Mouse (Mus musculus): ENCODE results near the gene Sh2d4b. TPM values are rescaled to one million over a fixed set of nuclear protein-coding genes. Genes with fewer than 3 reads are reported as not detected.

The Sh2d4b gene
- polyA plus RNA-seq, 1 experiment from 2014 or later = 0.20 TPM

DNA sequence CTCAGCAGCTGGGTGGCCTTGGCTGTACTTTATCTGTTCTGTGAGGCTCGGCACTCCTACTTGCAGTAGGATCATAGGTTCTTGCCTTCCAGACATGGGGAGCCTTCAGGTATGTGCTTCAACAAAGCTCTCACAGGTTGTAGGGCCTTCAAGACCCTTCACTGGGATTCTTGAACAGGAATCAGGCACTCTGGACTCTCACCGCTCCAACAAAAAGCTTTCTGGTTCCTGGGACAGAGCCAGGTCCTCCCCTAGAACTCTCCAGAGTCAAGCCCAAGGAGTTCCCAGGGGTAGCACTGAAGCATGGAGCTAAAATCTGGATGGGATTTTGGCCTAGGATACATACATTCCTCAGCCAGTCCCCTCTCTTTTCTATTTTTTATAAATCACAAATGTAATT lies 3.9 kb downstream of the Sh2d4b start:
- Histone ChIP-seq H3K27me3 (no peaks in the 10 kb centered on the region), H3K4me2 (no peak overlapping the region), H3K9ac (no peak overlapping the region), H3K27ac (no peak overlapping the region), H3K36me3 (no peaks in the 10 kb centered on the region), H3K4me1 (replicated peaks) (peaks cover 46% of the 10 kb centered on the region), H3K4me3 (replicated peaks) (no peak overlapping the region), H3K9me3 (replicated peaks) (no peaks in the 10 kb centered on the region)
- ATAC-seq (ENCODE audit: low read depth) (no peak), DNase-seq (no peak)
- 62% methylated on average over 2 of the region's 2 CpGs for WGBS (ENCODE audit: insufficient replicate concordance)

DNA sequence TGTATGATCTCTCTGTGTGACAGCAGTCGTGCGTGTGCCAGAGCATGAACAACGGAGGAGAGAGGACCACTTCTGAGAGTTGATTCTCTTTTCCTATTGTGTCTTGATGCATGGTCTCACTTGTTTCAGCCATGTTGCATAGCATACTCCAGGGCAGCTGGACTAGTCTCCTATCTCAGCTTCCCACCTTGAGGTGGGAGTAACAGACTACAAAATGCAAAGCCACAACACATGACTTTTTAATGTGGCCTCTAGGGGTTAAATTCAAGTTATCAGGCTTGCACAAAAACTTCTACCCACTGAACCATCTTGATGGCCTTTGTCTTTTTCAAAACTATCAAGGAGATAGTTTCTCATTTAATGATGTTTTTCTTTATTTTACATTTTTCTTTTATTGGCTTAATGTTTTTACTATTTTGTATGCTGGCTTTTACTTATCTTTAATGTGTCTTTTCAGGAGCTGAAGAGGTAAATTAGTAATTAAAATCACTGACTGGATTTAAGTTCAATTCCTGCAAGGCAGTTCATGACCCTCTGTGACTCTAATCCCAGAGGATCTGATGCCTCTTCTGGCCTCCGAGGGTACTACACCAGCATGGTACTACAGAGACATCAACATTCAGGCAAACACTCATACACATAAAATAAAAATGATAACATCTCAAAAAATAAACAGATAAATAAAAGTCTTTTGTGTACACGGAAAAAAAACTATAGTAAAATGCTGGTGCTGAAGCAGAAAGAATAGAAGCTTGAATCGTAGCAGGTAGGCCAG lies 6.5 kb downstream of the Sh2d4b start:
- Histone ChIP-seq H3K9me3 (replicated peaks) (no peaks in the 10 kb centered on the region), H3K4me1 (replicated peaks) (peaks cover 31% of the 10 kb centered on the region), H3K27me3 (no peaks in the 10 kb centered on the region), H3K4me2 (no peak overlapping the region), H3K9ac (no peak overlapping the region), H3K4me3 (replicated peaks) (no peak overlapping the region), H3K36me3 (no peaks in the 10 kb centered on the region), H3K27ac (no peak overlapping the region)
- DNase-seq = no peak
- WGBS (ENCODE audit: insufficient replicate concordance) = 57% methylated on average over 6 of the region's 6 CpGs
- ATAC-seq (ENCODE audit: low read depth) = peak; percentile 74

DNA sequence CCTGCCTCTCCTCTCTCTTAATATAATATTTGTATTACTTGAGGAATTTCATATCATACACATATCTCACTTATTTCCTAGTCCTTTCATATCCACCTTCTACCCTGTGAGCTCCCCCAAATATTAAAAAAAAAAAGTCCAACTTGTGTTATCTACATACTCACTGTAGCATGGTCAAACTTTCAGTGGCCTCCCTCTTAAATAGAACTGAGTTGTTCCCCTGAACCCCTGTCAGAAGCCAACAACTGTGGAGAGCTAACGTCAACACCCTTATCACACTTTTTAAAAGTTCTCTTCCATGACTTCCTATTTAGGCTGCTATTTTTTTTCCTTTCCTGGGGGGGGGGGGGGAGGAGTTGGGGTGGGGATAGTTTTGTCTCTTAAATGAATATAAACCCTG lies 7.3 kb downstream of the Sh2d4b start:
- H3K36me3 ChIP-seq = no peaks in the 10 kb centered on the region
- H3K27me3 ChIP-seq = no peaks in the 10 kb centered on the region
- no peak overlapping the region for H3K4me2 ChIP-seq
- WGBS (ENCODE audit: insufficient replicate concordance) = 17% methylated on average over 1 of the region's 1 CpGs
- H3K27ac ChIP-seq = no peak overlapping the region
- no peaks in the 10 kb centered on the region for H3K9me3 ChIP-seq (replicated peaks)
- peaks cover 31% of the 10 kb centered on the region for H3K4me1 ChIP-seq (replicated peaks)
- no peak overlapping the region for H3K4me3 ChIP-seq (replicated peaks)
- DNase-seq (no peak), ATAC-seq (ENCODE audit: low read depth) (0 out of 2 replicates have a peak, but pooled peaks have one; percentile 34)
- H3K9ac ChIP-seq = no peak overlapping the region

DNA sequence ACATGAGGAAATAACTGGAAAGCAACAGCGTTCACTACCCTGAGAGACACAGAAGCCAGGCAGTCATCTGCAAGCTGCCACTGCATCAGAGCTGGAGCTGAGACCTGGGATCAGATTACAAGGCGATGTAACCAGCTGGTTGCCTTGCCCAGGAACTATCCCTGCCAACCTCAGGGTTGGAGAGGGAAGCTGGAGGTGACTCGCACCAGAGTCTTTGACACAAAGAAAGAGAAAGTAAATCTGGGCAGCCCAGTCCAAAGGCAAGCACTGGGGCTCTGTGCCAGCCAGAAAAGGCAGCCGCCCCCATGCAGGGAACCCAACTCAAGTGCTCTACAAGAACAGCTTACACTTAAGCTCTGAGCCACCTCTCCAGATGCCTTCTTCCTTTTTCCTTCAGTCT lies 7.8 kb downstream of the Sh2d4b start:
- Histone ChIP-seq H3K4me1 (replicated peaks) (peaks cover 31% of the 10 kb centered on the region), H3K27ac (no peak overlapping the region), H3K9me3 (replicated peaks) (no peaks in the 10 kb centered on the region), H3K4me3 (replicated peaks) (no peak overlapping the region), H3K27me3 (no peaks in the 10 kb centered on the region), H3K4me2 (no peak overlapping the region), H3K36me3 (no peaks in the 10 kb centered on the region), H3K9ac (no peak overlapping the region)
- DNase-seq (no peak), ATAC-seq (ENCODE audit: low read depth) (no peak)
- 40% methylated on average over 4 of the region's 4 CpGs for whole genome bisulfite sequencing (ENCODE audit: insufficient replicate concordance)

DNA sequence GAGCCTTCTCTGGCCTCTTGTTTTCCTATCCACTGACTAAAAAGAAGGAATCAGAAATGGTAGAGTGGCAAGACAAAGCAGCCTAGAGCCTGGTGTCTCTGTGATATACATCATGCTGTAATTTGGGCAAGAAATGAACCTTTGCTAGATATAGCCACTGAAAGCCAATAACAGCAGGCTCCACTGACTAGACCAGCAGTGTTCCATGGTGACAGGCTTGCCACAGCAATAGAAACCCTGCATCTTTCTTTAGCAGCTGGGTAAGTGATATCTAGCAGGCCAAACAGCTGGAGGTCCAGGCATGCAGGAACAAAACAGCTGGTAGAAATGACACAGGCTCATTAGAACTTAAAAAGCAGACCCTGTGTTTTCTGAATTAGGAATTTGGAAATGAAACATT lies 18.5 kb downstream of the Sh2d4b start:
- Histone ChIP-seq H3K27me3 (no peaks in the 10 kb centered on the region), H3K4me3 (replicated peaks) (no peak overlapping the region), H3K27ac (no peak overlapping the region), H3K4me1 (replicated peaks) (no peaks in the 10 kb centered on the region), H3K4me2 (no peak overlapping the region), H3K36me3 (no peaks in the 10 kb centered on the region), H3K9me3 (replicated peaks) (no peaks in the 10 kb centered on the region), H3K9ac (no peak overlapping the region)
- no peak for ATAC-seq (ENCODE audit: low read depth)
- no peak for DNase-seq

DNA sequence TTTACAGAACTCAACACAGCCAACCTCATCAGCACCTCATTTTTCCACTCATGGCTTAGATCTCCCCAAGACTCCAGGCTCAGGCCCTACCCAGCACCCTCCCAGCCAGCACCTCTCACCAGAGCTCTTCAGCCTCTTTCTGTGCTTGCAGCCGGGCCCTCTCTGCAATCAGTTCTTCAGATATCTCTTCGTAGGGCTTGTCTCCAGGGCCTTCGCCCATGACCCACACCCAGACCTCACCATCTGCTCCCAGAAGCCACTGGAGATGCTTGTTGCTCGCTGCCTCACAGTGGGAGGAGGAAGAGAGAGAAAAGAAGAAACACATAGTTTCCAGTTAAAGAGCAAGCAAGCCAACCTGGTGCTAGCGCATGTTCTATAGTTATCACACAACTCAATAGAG lies 19.1 kb downstream of the Sh2d4b start:
- no peaks in the 10 kb centered on the region for H3K4me1 ChIP-seq (replicated peaks)
- no peak overlapping the region for H3K27ac ChIP-seq
- no peak overlapping the region for H3K4me3 ChIP-seq (replicated peaks)
- H3K4me2 ChIP-seq = no peak overlapping the region
- no peaks in the 10 kb centered on the region for H3K9me3 ChIP-seq (replicated peaks)
- no peaks in the 10 kb centered on the region for H3K36me3 ChIP-seq
- H3K9ac ChIP-seq = no peak overlapping the region
- ATAC-seq (ENCODE audit: low read depth) = no peak; the same call in 1 of the 2 replicates
- no peaks in the 10 kb centered on the region for H3K27me3 ChIP-seq
- WGBS (ENCODE audit: insufficient replicate concordance) = 43% methylated on average over 5 of the region's 5 CpGs
- DNase-seq = no peak

DNA sequence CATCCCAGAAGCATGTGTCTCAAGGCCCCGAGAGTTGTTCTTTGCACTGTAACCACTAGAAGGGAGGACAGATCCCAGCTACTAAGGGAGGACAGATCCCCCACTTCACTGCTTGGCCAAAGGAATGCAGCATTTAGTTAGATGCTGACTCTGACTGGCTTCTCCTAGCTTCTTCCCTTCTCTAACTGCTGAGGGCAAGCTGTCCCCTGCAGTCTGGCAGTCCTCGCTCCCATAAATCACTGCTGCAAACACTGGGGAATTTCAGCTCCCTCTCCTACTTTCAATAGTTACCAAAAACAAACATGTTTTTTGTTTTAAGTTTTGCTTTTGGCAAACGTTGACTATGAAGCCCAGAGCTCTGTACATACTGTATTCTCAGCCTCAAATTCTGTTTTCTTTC lies 22.5 kb downstream of the Sh2d4b start:
- 57% methylated on average over 3 of the region's 3 CpGs for WGBS (ENCODE audit: insufficient replicate concordance)
- H3K4me3 ChIP-seq (replicated peaks) = no peak overlapping the region
- H3K27me3 ChIP-seq = no peaks in the 10 kb centered on the region
- no peaks in the 10 kb centered on the region for H3K4me1 ChIP-seq (replicated peaks)
- H3K9me3 ChIP-seq (replicated peaks) = no peaks in the 10 kb centered on the region
- no peak overlapping the region for H3K27ac ChIP-seq
- no peak overlapping the region for H3K9ac ChIP-seq
- H3K36me3 ChIP-seq = no peaks in the 10 kb centered on the region
- H3K4me2 ChIP-seq = no peak overlapping the region
- no peak for ATAC-seq (ENCODE audit: low read depth)
- no peak for DNase-seq

DNA sequence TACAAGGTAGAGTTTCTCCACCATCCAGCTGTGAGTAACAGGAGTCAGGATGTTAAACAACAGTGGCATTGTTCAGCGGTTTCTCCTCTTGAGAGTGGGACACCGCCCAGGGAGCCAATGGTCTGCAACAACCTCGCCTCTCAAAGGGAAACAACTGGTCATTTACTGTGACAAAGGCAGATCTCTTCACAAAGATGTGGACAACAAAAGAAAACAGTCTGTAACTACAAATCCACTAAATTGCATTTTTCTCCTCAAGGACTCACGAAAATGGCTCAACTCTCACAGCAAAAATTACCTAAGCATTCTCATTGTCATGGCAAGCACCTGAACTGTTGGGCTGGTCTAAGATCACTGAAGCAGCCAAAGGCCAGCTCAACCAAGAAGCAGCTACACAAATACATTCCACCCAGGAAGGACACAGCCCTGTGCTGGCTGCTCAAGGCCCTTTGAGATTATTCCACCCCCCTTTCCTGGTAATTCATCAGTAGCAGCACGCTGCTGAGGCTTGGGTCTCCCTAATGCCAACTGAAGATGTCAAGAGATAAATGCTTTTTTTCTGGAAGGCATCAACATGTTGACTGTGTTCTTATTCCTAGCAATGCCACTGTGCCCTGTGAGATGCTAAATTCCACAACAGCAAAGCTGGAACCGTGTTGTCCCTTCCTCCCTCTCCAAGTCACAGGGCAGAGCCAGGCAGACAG lies 28.1 kb downstream of the Sh2d4b start:
- ATAC-seq (ENCODE audit: low read depth) = no peak
- no peak overlapping the region for H3K9ac ChIP-seq
- no peak overlapping the region for H3K4me3 ChIP-seq (replicated peaks)
- no peaks in the 10 kb centered on the region for H3K27me3 ChIP-seq
- 73% methylated on average over 6 of the region's 6 CpGs for WGBS (ENCODE audit: insufficient replicate concordance)
- H3K4me2 ChIP-seq = no peak overlapping the region
- no peak overlapping the region for H3K27ac ChIP-seq
- peaks cover 16% of the 10 kb centered on the region for H3K4me1 ChIP-seq (replicated peaks)
- DNase-seq = no peak
- no peaks in the 10 kb centered on the region for H3K36me3 ChIP-seq
- H3K9me3 ChIP-seq (replicated peaks) = no peaks in the 10 kb centered on the region

DNA sequence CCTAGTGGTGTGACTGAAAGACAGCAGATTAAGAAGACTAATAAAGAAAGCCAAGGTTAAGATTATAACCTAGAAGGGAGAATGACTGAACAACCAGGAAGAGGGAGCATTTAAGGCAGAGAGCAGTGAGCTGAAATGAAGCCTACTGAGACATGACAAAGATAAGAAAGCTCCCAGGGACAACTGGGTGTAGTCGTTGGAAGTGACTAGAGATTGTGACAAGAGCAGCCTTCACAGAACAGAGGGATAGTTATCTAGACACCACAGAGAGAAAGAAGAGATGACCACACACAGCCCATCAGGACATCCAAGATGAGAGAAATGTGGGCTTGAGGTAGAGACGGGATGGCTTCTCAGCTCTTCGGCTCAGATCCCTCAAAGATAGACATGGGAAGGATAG lies 29.4 kb downstream of the Sh2d4b start:
- Histone ChIP-seq H3K36me3 (no peaks in the 10 kb centered on the region), H3K4me1 (replicated peaks) (peaks cover 16% of the 10 kb centered on the region), H3K9ac (no peak overlapping the region), H3K4me3 (replicated peaks) (no peak overlapping the region), H3K9me3 (replicated peaks) (no peaks in the 10 kb centered on the region), H3K4me2 (no peak overlapping the region), H3K27me3 (no peaks in the 10 kb centered on the region), H3K27ac (no peak overlapping the region)
- peak; percentile 9 for DNase-seq
- ATAC-seq (ENCODE audit: low read depth) = peak; percentile 89
- 21% methylated on average over 3 of the region's 3 CpGs for WGBS (ENCODE audit: insufficient replicate concordance)

DNA sequence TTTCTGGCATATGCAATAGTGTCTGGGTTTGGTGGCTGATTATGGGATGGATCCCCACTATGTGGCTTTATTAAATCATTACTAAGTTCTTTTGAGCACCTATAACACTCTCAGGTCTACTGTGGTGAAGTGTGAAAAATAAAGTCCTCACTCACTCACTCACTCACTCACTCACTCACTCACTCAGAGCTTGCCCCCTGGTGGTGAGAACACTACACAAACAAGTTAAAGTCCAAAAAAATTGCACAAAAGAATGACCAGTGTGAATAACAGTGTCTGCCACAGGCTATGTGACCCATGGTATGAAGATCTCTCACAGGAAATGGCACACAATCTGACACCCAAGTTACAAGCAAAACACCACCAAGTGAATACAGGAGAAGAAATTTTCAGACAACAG lies 30.0 kb downstream of the Sh2d4b start:
- peak; percentile 6 for DNase-seq

DNA sequence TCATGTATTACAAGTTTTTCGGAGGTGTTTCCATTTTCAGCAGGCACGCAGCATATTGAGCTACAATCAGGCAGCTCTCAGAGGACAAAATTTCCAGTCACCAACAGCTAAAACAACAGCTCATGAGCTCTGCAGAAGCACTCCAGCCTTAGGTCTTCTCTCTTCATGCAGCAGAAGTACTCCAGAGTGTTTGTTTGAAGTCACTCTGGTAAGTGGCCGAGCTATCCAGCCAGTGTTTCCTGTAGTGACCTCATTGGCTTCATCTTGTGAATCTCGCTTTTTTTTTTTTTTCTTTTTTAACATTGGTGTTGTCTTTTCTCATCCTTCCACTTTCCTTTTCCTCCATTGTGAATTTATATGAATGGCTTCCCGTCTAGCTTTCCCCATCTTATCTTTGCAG lies 40.1 kb downstream of the Sh2d4b start:
- Histone ChIP-seq H3K9ac (no peak overlapping the region), H3K4me3 (replicated peaks) (no peak overlapping the region), H3K9me3 (replicated peaks) (no peaks in the 10 kb centered on the region), H3K27me3 (no peaks in the 10 kb centered on the region), H3K27ac (no peak overlapping the region), H3K36me3 (no peaks in the 10 kb centered on the region), H3K4me2 (no peak overlapping the region), H3K4me1 (replicated peaks) (no peaks in the 10 kb centered on the region)
- ATAC-seq (ENCODE audit: low read depth) = no peak
- DNase-seq = no peak
- 42% methylated on average over 5 of the region's 5 CpGs for WGBS (ENCODE audit: insufficient replicate concordance)

More for the DNA sequence above, 30.0 kb downstream of the Sh2d4b start:
- no peak overlapping the region for H3K4me2 ChIP-seq
- no peak for ATAC-seq (ENCODE audit: low read depth)
- H3K9me3 ChIP-seq (replicated peaks) = no peaks in the 10 kb centered on the region
- H3K4me1 ChIP-seq (replicated peaks) = peaks cover 16% of the 10 kb centered on the region
- no peak overlapping the region for H3K27ac ChIP-seq
- H3K36me3 ChIP-seq = no peaks in the 10 kb centered on the region
- H3K4me3 ChIP-seq (replicated peaks) = no peak overlapping the region
- H3K9ac ChIP-seq = no peak overlapping the region
- H3K27me3 ChIP-seq = no peaks in the 10 kb centered on the region

DNA sequence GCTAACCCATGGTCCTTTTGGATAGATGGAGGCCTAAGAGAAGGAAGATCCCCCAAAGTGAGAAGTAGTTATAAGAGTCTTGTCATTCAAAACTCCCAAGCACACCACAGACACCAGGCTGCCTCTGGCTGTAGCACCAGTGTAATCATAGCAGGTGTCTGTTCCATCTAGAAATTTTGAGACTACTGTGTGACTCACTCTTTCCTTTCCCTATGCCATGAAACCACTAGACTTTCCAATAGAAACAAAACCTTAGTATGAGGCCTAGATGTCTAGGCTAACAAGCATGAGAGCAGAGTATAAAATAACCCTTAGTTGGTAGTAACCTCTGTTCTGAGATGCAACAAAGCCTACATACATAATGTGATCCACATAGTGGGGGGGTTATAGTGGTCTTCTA lies 55.7 kb downstream of the Sh2d4b start:
- DNase-seq (no peak), ATAC-seq (ENCODE audit: low read depth) (no peak)
- Histone ChIP-seq H3K4me2 (no peak overlapping the region), H3K9ac (no peak overlapping the region), H3K4me3 (replicated peaks) (no peak overlapping the region), H3K36me3 (no peaks in the 10 kb centered on the region), H3K27ac (no peak overlapping the region), H3K27me3 (no peaks in the 10 kb centered on the region), H3K9me3 (replicated peaks) (no peaks in the 10 kb centered on the region), H3K4me1 (replicated peaks) (no peaks in the 10 kb centered on the region)

Data from liver, embryonic 13.5 days (tissue).